Mouse (Mus musculus) frontal cortex, adult (tissue): ENCODE results near the gene Syne1.

ENCODE experiments used
- ATAC-seq: cut with Nextera tagmentation; 2 replicates; pipeline ENCODE4 v1.9.2; 2017; ENCODE audit warnings: mild to moderate bottlenecking, moderate library complexity, mixed read lengths; ENCODE audit not compliant: low TSS enrichment

The Syne1 gene

GRCm38 (mm10) chr10:5520695-5521094 is 30.6 kb downstream of the Syne1 start:
- ATAC-seq: peak; percentile 69

- peak; percentile 47; the same call in 1 of the 2 replicates for ATAC-seq
Observed at GRCm38 (mm10) chr10:5515330-5515729, 36.0 kb downstream of the Syne1 start.

GRCm38 (mm10) chr10:5514134-5514533 is 37.1 kb downstream of the Syne1 start:
- no peak for ATAC-seq

GRCm38 (mm10) chr10:5512285-5512684 is 39.0 kb downstream of the Syne1 start:
- ATAC-seq: no peak

GRCm38 (mm10) chr10:5511403-5511802 is 39.9 kb downstream of the Syne1 start:
- no peak for ATAC-seq

- ATAC-seq: peak; percentile 72; the same call in 1 of the 2 replicates
Observed at GRCm38 (mm10) chr10:5507478-5507877, 43.8 kb downstream of the Syne1 start.

- no peak for ATAC-seq
Observed at GRCm38 (mm10) chr10:5504761-5505160, 46.5 kb downstream of the Syne1 start.

GRCm38 (mm10) chr10:5503909-5504308 is 47.4 kb downstream of the Syne1 start:
- no peak for ATAC-seq

GRCm38 (mm10) chr10:5499684-5500369 is 51.5 kb downstream of the Syne1 start:
- ATAC-seq: peak; percentile 32

GRCm38 (mm10) chr10:5497859-5498258 is 53.4 kb downstream of the Syne1 start:
- ATAC-seq: no peak

- peak; percentile 85 for ATAC-seq
Observed at GRCm38 (mm10) chr10:5491050-5491449, 60.2 kb downstream of the Syne1 start.

GRCm38 (mm10) chr10:5490029-5490428 is 61.3 kb downstream of the Syne1 start:
- ATAC-seq: 0 out of 2 replicates have a peak, but pooled peaks have one; percentile 24

GRCm38 (mm10) chr10:5488097-5488496 is 63.2 kb downstream of the Syne1 start:
- ATAC-seq: no peak

GRCm38 (mm10) chr10:5480552-5481550 is 70.4 kb downstream of the Syne1 start:
- peak; percentile 83 for ATAC-seq

GRCm38 (mm10) chr10:5480097-5480496 is 71.2 kb downstream of the Syne1 start:
- ATAC-seq: peak; percentile 85

- peak; percentile 73 for ATAC-seq
Observed at GRCm38 (mm10) chr10:5468638-5469037, 82.6 kb downstream of the Syne1 start.

GRCm38 (mm10) chr10:5453830-5454229 is 97.5 kb downstream of the Syne1 start:
- ATAC-seq: no peak

GRCm38 (mm10) chr10:5449944-5450343 is 101.3 kb downstream of the Syne1 start:
- ATAC-seq: peak; percentile 98

- no peak for ATAC-seq
Observed at GRCm38 (mm10) chr10:5447950-5448716, 103.1 kb downstream of the Syne1 start.

GRCm38 (mm10) chr10:5445313-5445712 is 106.0 kb downstream of the Syne1 start:
- peak; percentile 69 for ATAC-seq

- no peak for ATAC-seq
Observed at GRCm38 (mm10) chr10:5443020-5443419, 108.3 kb downstream of the Syne1 start.
